Mouse (Mus musculus) neural tube, postnatal 0 days (tissue): Measurements from ENCODE around the gene Krtap31-1. TPM values are rescaled to one million over a fixed set of nuclear protein-coding genes. Genes with fewer than 3 reads are reported as not detected.

Experiments used
- polyA plus RNA-seq: library from polyadenylated mRNA; unstranded; fragments of >200 nt; fragmentation: Nextera tagmentation; extraction: Ambion mirVana; gene quantifications from 2 replicates; pipeline ENCODE4 v1.2.1, GENCODE M21; 2015

The Krtap31-1 gene
- polyA plus RNA-seq = not detected in 2 replicates

GRCm38 (mm10) chr11:99907620-99908019, at the start of gene Krtap31-1:
Gene Krtap31-1 (plus strand): TSS chr11:99907920.

GRCm38 (mm10) chr11:99864176-99864575, 43.5 kb upstream of the Krtap31-1 start, which contains the start of gene Gm11559:
Gene Gm11559 (plus strand): TSS chr11:99864476.

GRCm38 (mm10) chr11:99873089-99873488, 34.6 kb upstream of the Krtap31-1 start, which contains the start of gene Krtap9-1:
Gene Krtap9-1 (plus strand): TSS chr11:99873389.

GRCm38 (mm10) chr11:99878887-99879286, 28.8 kb upstream of the Krtap31-1 start, which contains the start of gene Gm11567:
Gene Gm11567 (plus strand): TSS chr11:99879187.

GRCm38 (mm10) chr11:99914451-99914850, 6.7 kb downstream of the Krtap31-1 start, which contains the start of gene Gm11565:
Gene Gm11565 (plus strand): TSS chr11:99914751.

GRCm38 (mm10) chr11:99935991-99936390, 28.3 kb downstream of the Krtap31-1 start, which contains the start of gene Krtap31-2:
Gene Krtap31-2 (plus strand): TSS chr11:99936291.

GRCm38 (mm10) chr11:99948175-99948574, 40.5 kb downstream of the Krtap31-1 start, which contains the start of gene Krtap9-5:
Gene Krtap9-5 (plus strand): TSS chr11:99948475.

Other genes starting within 250 kb of the Krtap31-1 start
- not detected in 2 replicates for gene Gm11563, start 249.0 kb upstream of the Krtap31-1 start, polyA plus RNA-seq
- gene Krtap4-6, start 242.0 kb upstream of the Krtap31-1 start, polyA plus RNA-seq = not detected in 2 replicates
- gene Gm14190, start 217.2 kb upstream of the Krtap31-1 start, polyA plus RNA-seq = not detected in 2 replicates
- not detected in 2 replicates for gene Gm14180, start 173.6 kb upstream of the Krtap31-1 start, polyA plus RNA-seq
- not detected in 2 replicates for gene Gm11595, start 135.0 kb upstream of the Krtap31-1 start, polyA plus RNA-seq
- not detected in 2 replicates for gene Krtap4-8, start 127.2 kb upstream of the Krtap31-1 start, polyA plus RNA-seq
- gene Krtap4-9, start 122.7 kb upstream of the Krtap31-1 start, polyA plus RNA-seq = not detected in 2 replicates
- gene Gm11596, start 114.5 kb upstream of the Krtap31-1 start, polyA plus RNA-seq = not detected in 2 replicates
- gene Gm11569, start 109.0 kb upstream of the Krtap31-1 start, polyA plus RNA-seq = not detected in 2 replicates
- not detected in 2 replicates for gene Gm11554, start 103.5 kb upstream of the Krtap31-1 start, polyA plus RNA-seq
- not detected in 2 replicates for gene Krtap4-13, start 98.0 kb upstream of the Krtap31-1 start, polyA plus RNA-seq
- not detected in 2 replicates for gene Gm11564, start 92.3 kb upstream of the Krtap31-1 start, polyA plus RNA-seq
- not detected in 2 replicates for gene 2300003K06Rik, start 69.9 kb upstream of the Krtap31-1 start, polyA plus RNA-seq
- not detected in 2 replicates for gene Krtap4-16, start 56.3 kb upstream of the Krtap31-1 start, polyA plus RNA-seq
- gene Gm11568, start 50.0 kb upstream of the Krtap31-1 start, polyA plus RNA-seq = not detected in 2 replicates
- gene Gm11559, start 43.4 kb upstream of the Krtap31-1 start, polyA plus RNA-seq = not detected in 2 replicates
- not detected in 2 replicates for gene Krtap9-1, start 34.5 kb upstream of the Krtap31-1 start, polyA plus RNA-seq
- gene Gm11567, start 28.7 kb upstream of the Krtap31-1 start, polyA plus RNA-seq = not detected in 2 replicates
- gene Gm11565, start 6.8 kb downstream of the Krtap31-1 start, polyA plus RNA-seq = not detected in 2 replicates
- gene Krtap31-2, start 28.4 kb downstream of the Krtap31-1 start, polyA plus RNA-seq = not detected in 2 replicates
- gene Krtap9-5, start 40.6 kb downstream of the Krtap31-1 start, polyA plus RNA-seq = not detected in 2 replicates
- gene Krtap29-1, start 71.1 kb downstream of the Krtap31-1 start, polyA plus RNA-seq = not detected in 2 replicates
- gene Krtap16-1, start 78.7 kb downstream of the Krtap31-1 start, polyA plus RNA-seq = 0.15 TPM in 2 replicates
- gene Krtap17-1, start 86.1 kb downstream of the Krtap31-1 start, polyA plus RNA-seq = 3.1 and 3.3 TPM in 2 replicates
- gene Krt33a, start 108.3 kb downstream of the Krtap31-1 start, polyA plus RNA-seq = not detected in 2 replicates
- gene Krt33b, start 121.9 kb downstream of the Krtap31-1 start, polyA plus RNA-seq = 0.14 and 0.22 TPM in 2 replicates
- 0.09 TPM in 1 of 2 replicates, not detected in the other for gene Krt34, start 133.6 kb downstream of the Krtap31-1 start, polyA plus RNA-seq
- not detected in 2 replicates for gene Krt31, start 142.6 kb downstream of the Krtap31-1 start, polyA plus RNA-seq
- gene Krt32, start 180.3 kb downstream of the Krtap31-1 start, polyA plus RNA-seq = not detected in 2 replicates
- 0.19 and 0.25 TPM in 2 replicates for gene Krt35, start 188.3 kb downstream of the Krtap31-1 start, polyA plus RNA-seq
- 0.09 TPM in 1 of 2 replicates, not detected in the other for gene Krt36, start 197.7 kb downstream of the Krtap31-1 start, polyA plus RNA-seq
- gene Krt13, start 213.6 kb downstream of the Krtap31-1 start, polyA plus RNA-seq = 0.18 and 0.27 TPM in 2 replicates
- gene Krt15, start 228.0 kb downstream of the Krtap31-1 start, polyA plus RNA-seq = 0.13 and 0.25 TPM in 2 replicates
- gene Krt19, start 240.7 kb downstream of the Krtap31-1 start, polyA plus RNA-seq = 5.0 and 6.1 TPM in 2 replicates